Comparison of ENCODE assay signal across 8 mouse cellular contexts in the genomic region with DNA sequence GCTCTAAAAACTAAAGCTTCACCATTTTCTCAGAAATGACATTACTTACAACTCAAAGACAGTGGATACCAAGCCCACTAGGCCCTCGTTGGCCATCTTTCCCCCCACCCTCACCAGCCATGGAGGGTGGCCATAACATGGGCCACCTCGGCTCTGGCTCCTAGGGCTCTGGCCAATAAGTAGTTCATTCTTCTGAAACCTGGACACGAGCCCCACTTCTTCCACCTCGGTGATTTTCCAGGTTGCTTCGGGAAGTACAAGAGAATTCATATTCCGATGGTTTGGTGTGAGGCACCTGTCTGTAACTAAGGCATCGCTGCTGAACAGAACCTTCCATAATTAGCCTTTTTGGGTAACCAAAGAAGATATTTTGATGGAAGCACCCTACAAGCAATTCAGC.
DNase-seq lines count a peak whose midpoint lies in the region; ATAC-seq and TF ChIP-seq lines count a peak whose summit lies in the region.

No protein-coding gene starts in this region.

- H3K9me3 ChIP-seq in heart, embryonic 11.5 days (replicated peaks; ENCODE audit: control insufficient read depth, low read length) = no peaks in the 10 kb centered on the region
- no peaks in the 10 kb centered on the region for H3K9me3 ChIP-seq in CH12.LX (replicated peaks; ENCODE audit: low read length)
- H3K9me3 ChIP-seq in embryonic facial prominence, embryonic 11.5 days (replicated peaks; ENCODE audit: control insufficient read depth, low read length) = no peaks in the 10 kb centered on the region
- H3K9me3 ChIP-seq in limb, embryonic 10.5 days (replicated peaks) = no peaks in the 10 kb centered on the region

- intact Hi-C loops in heart, postnatal 25 days (cut with DNase I) = loop anchor here (5.0 kb wide), 1 partner anchor 85 kb away; no protein-coding TSS in a partner anchor

- TF ChIP-seq CTCF in CH12.LX (conservative IDR thresholded peaks at IDR 0.05 in 1 of 2, IDR thresholded peaks at IDR 0.05 in 1 of 2; ENCODE audit: low read depth in 2 of 2, low read length in 2 of 2) = no peak
- no peak for TF ChIP-seq CTCF in olfactory bulb, adult 2 months (IDR thresholded peaks at IDR 0.05; ENCODE audit: insufficient read depth, low read depth, low read length)

- H3K9ac ChIP-seq in heart, embryonic 11.5 days (ENCODE audit: low read depth, low read length) = peak overlapping the region; percentile 83
- H3K9ac ChIP-seq in CH12.LX (ENCODE audit: insufficient read depth, low read depth) = peak overlapping the region; percentile 93
- H3K9ac ChIP-seq in embryonic facial prominence, embryonic 11.5 days (replicated peaks; ENCODE audit: low read length) = peak overlapping the region; percentile 84

- H3K4me1 ChIP-seq in heart, embryonic 11.5 days (ENCODE audit: control insufficient read depth, insufficient read depth, low read length) = no peaks in the 10 kb centered on the region; the same call in 1 of the 2 replicates
- H3K4me1 ChIP-seq in CH12.LX (ENCODE audit: control insufficient read depth in 1 of 2, insufficient read depth in 2 of 2) = peaks cover 2 to 33% of the 10 kb centered on the region in 2 experiments; a peak in 3 of 4 replicates
- peaks cover 2% of the 10 kb centered on the region for H3K4me1 ChIP-seq in embryonic facial prominence, embryonic 11.5 days (ENCODE audit: control insufficient read depth, insufficient read depth, low read length)
- H3K4me1 ChIP-seq in limb, embryonic 10.5 days = peaks cover 32% of the 10 kb centered on the region
- H3K4me1 ChIP-seq in olfactory bulb, adult 2 months (ENCODE audit: control insufficient read depth, insufficient read depth, low read length) = peaks cover 5% of the 10 kb centered on the region; the same call in 1 of the 2 replicates

- H3K4me2 ChIP-seq in heart, embryonic 11.5 days = peak overlapping the region; percentile 74
- peak overlapping the region; percentile 95; the same call in 1 of the 2 replicates for H3K4me2 ChIP-seq in CH12.LX (ENCODE audit: insufficient read depth, low read depth, poor library complexity, severe bottlenecking)
- H3K4me2 ChIP-seq in embryonic facial prominence, embryonic 11.5 days (ENCODE audit: low read depth, low read length) = peak overlapping the region; percentile 73

- WGBS in heart, embryonic 11.5 days (ENCODE audit: insufficient replicate concordance) = 63% methylated on average over 7 of the region's 7 CpGs
- WGBS in embryonic facial prominence, embryonic 11.5 days = 62% methylated on average over 7 of the region's 7 CpGs
- WGBS in limb, embryonic 10.5 days = 71% methylated on average over 7 of the region's 7 CpGs
- WGBS in olfactory bulb, adult 2 months = 20% methylated on average over 7 of the region's 7 CpGs

- TF ChIP-seq EP300 in CH12.LX (IDR thresholded peaks at IDR 0.05; ENCODE audit: low read length) = no peak

- no peak for DNase-seq in heart, postnatal 25 days (ENCODE audit: low spot score)
- DNase-seq in CH12.LX (ENCODE audit: extremely low read depth) = peak; percentile 49
- no peak for DNase-seq in embryonic facial prominence, embryonic 11.5 days (ENCODE audit: low spot score)
- no peak for DNase-seq in limb, embryonic 10.5 days (ENCODE audit: low spot score)
- DNase-seq in right cerebral cortex, postnatal 14 days = no peak
- no peak for DNase-seq in retina, embryonic 14.5 days (ENCODE audit: low spot score)

- H3K4me3 ChIP-seq in heart, embryonic 11.5 days (ENCODE audit: low read depth, low read length) = peak overlapping the region; percentile 64
- peak overlapping the region; percentile 67 to 93 (median 92) for H3K4me3 ChIP-seq in CH12.LX (replicated peaks in 1 of 3; ENCODE audit: low read depth in 2 of 3, low read length in 2 of 3, poor library complexity in 1 of 3)
- H3K4me3 ChIP-seq in embryonic facial prominence, embryonic 11.5 days (ENCODE audit: low read depth, low read length) = peak overlapping the region; percentile 57
- H3K4me3 ChIP-seq in limb, embryonic 10.5 days = peak overlapping the region; percentile 78
- H3K4me3 ChIP-seq in olfactory bulb, adult 2 months (ENCODE audit: insufficient read depth, low read depth, low read length) = peak overlapping the region; percentile 72

- H3K27me3 ChIP-seq in heart, embryonic 11.5 days (ENCODE audit: control insufficient read depth, insufficient read depth, low read length) = no peaks in the 10 kb centered on the region
- no peaks in the 10 kb centered on the region for H3K27me3 ChIP-seq in CH12.LX (replicated peaks)
- H3K27me3 ChIP-seq in embryonic facial prominence, embryonic 11.5 days (ENCODE audit: control insufficient read depth, insufficient read depth, low read length) = no peaks in the 10 kb centered on the region
- no peaks in the 10 kb centered on the region for H3K27me3 ChIP-seq in limb, embryonic 10.5 days (ENCODE audit: low read depth, poor library complexity, severe bottlenecking)

- dilution Hi-C loops in CH12.LX (cut with MboI; ENCODE audit: extremely low pct_ligation_motif_present, extremely low pct_unique_long_range_greater_than_20kb, low sequenced_read_pairs) = no loop called here

- H3K27ac ChIP-seq in heart, embryonic 11.5 days (ENCODE audit: low read depth, low read length) = peak overlapping the region; percentile 79; the same call in 1 of the 2 replicates
- H3K27ac ChIP-seq in CH12.LX (ENCODE audit: insufficient read depth, low read depth) = peak overlapping the region; percentile 80
- no peak overlapping the region for H3K27ac ChIP-seq in embryonic facial prominence, embryonic 11.5 days (replicated peaks; ENCODE audit: low read depth, low read length)
- H3K27ac ChIP-seq in limb, embryonic 10.5 days = peak overlapping the region; percentile 96
- peak overlapping the region; percentile 92; the same call in 1 of the 2 replicates for H3K27ac ChIP-seq in olfactory bulb, adult 2 months (ENCODE audit: insufficient read depth, low read depth, low read length)

- no peak for TF ChIP-seq RAD21 in CH12.LX (IDR thresholded peaks at IDR 0.05; ENCODE audit: low read depth, low read length)

- no peak for TF ChIP-seq POLR2A in CH12.LX (IDR thresholded peaks at IDR 0.05; ENCODE audit: low read depth, low read length)
- no peak for TF ChIP-seq POLR2A in olfactory bulb, adult 2 months (IDR thresholded peaks at IDR 0.05; ENCODE audit: insufficient read depth, low read depth, low read length)

- ATAC-seq in heart, embryonic 11.5 days (replicated peaks; ENCODE audit: insufficient number of reproducible peaks, low FRiP score, low TSS enrichment) = no peak
- ATAC-seq in embryonic facial prominence, embryonic 11.5 days (replicated peaks; ENCODE audit: insufficient number of reproducible peaks, low FRiP score, low TSS enrichment, low read depth) = no peak

- peaks cover 22% of the 10 kb centered on the region for H3K79me2 ChIP-seq in CH12.LX (replicated peaks; ENCODE audit: control insufficient read depth, extremely low read depth, insufficient read depth, poor library complexity, severe bottlenecking)

- no peaks in the 10 kb centered on the region for H3K36me3 ChIP-seq in heart, embryonic 11.5 days (ENCODE audit: control insufficient read depth, insufficient read depth, low read length)
- peaks cover 6 to 29% of the 10 kb centered on the region in 2 experiments for H3K36me3 ChIP-seq in CH12.LX (replicated peaks in 1 of 2; ENCODE audit: control insufficient read depth in 1 of 2, insufficient read depth in 1 of 2, low read length in 1 of 2)
- H3K36me3 ChIP-seq in embryonic facial prominence, embryonic 11.5 days (replicated peaks; ENCODE audit: control insufficient read depth, insufficient read depth, low read depth, low read length) = no peaks in the 10 kb centered on the region
- peaks cover 6% of the 10 kb centered on the region; the same call in 1 of the 2 replicates for H3K36me3 ChIP-seq in limb, embryonic 10.5 days

- in situ Hi-C loops in CH12.LX (cut with MboI; ENCODE audit: low pct_ligation_motif_present, low pct_unique_long_range_greater_than_20kb, low sequenced_read_pairs) = no loop called here

TF ChIP-seq in CH12.LX, 34 proteins besides CTCF, POLR2A, EP300 and RAD21 (continues in another document):
- TF ChIP-seq MAZ (IDR thresholded peaks at IDR 0.05; ENCODE audit: low read depth, low read length) = peak; percentile 22; the same call in 1 of the 2 replicates
- TF ChIP-seq SMC3 (IDR thresholded peaks at IDR 0.05; ENCODE audit: low read depth, low read length) = no peak
- no peak for TF ChIP-seq KAT2A (IDR thresholded peaks at IDR 0.05; ENCODE audit: insufficient replicate concordance, low read length)
- TF ChIP-seq HCFC1 (IDR thresholded peaks at IDR 0.05; ENCODE audit: low read depth, low read length) = no peak
- TF ChIP-seq TCF12 (IDR thresholded peaks at IDR 0.05; ENCODE audit: low read depth, low read length) = 0 out of 2 replicates have a peak, but pooled peaks have one; percentile 8
- TF ChIP-seq MAX (IDR thresholded peaks at IDR 0.05; ENCODE audit: low read length) = no peak
- TF ChIP-seq PAX5 (IDR thresholded peaks at IDR 0.05; ENCODE audit: low read length) = no peak
- TF ChIP-seq MAFK (IDR thresholded peaks at IDR 0.05; ENCODE audit: insufficient replicate concordance, low read length) = no peak
- no peak; the same call in none of the 2 replicates for TF ChIP-seq CHD1 (IDR thresholded peaks at IDR 0.05; ENCODE audit: low read depth, low read length)
- no peak for TF ChIP-seq JUN (IDR thresholded peaks at IDR 0.05; ENCODE audit: insufficient read depth, low read depth, low read length)
- no peak for TF ChIP-seq USF1 (IDR thresholded peaks at IDR 0.05; ENCODE audit: low read depth, low read length)
- TF ChIP-seq E2F4 (IDR thresholded peaks at IDR 0.05; ENCODE audit: insufficient replicate concordance, low read depth, low read length) = no peak
- no peak for TF ChIP-seq TBP (conservative IDR thresholded peaks at IDR 0.05; ENCODE audit: low read depth, low read length)
- TF ChIP-seq GABPA (IDR thresholded peaks at IDR 0.05; ENCODE audit: insufficient replicate concordance, low read depth, low read length) = no peak
- no peak; the same call in 1 of the 2 replicates for TF ChIP-seq MXI1 (IDR thresholded peaks at IDR 0.05; ENCODE audit: low read depth, low read length)
- no peak for TF ChIP-seq ZC3H11A (IDR thresholded peaks at IDR 0.05; ENCODE audit: low read depth, low read length)
- no peak for TF ChIP-seq USF2 (conservative IDR thresholded peaks at IDR 0.05; ENCODE audit: low read depth, low read length)
- TF ChIP-seq IRF4 (IDR thresholded peaks at IDR 0.05; ENCODE audit: low read depth, low read length) = no peak
- TF ChIP-seq RCOR1 (conservative IDR thresholded peaks at IDR 0.05; ENCODE audit: low read depth, low read length) = no peak
- no peak for TF ChIP-seq MEF2A (IDR thresholded peaks at IDR 0.05; ENCODE audit: borderline replicate concordance, low read depth, low read length)
- 0 out of 2 replicates have a peak, but pooled peaks have one; percentile 44 for TF ChIP-seq SIN3A (IDR thresholded peaks at IDR 0.05; ENCODE audit: low read length)
- no peak for TF ChIP-seq MYC (IDR thresholded peaks at IDR 0.05; ENCODE audit: low read depth, low read length)
- TF ChIP-seq BHLHE40 (IDR thresholded peaks at IDR 0.05; ENCODE audit: low read depth, low read length) = no peak
- TF ChIP-seq JUND (conservative IDR thresholded peaks at IDR 0.05; ENCODE audit: low read depth, low read length) = no peak
